ENCODE assay signal across 27 mouse cellular contexts in the genomic region with DNA sequence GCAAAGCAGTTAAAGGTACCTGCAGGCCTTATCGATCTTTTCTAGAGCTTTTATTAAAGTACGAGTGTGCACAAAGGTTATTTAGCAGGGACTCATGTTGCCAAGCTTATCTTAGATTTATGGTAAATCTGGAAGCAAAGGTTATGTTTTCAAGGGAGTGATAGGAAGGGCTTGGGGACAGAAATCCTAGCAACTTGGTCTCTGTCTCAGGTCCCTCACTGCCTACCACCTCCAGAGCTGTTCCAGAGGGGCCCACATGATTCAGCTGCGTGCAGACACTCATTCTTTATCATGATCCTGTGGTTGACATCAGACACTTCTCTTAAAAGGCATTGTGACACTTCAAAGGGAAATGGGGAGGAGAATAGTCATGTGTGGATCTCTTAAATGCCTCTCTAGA.
A peak's percentile ranks its signal among the peaks of the same experiment; 100 is the strongest.
DNase-seq lines count a peak whose midpoint lies in the region; ATAC-seq and TF ChIP-seq lines count a peak whose summit lies in the region.
"Had no signal": no experiment of that assay in that cellular context is flagged by ENCODE, and none has a peak within 500 bp of the region (broad histone marks: within the 10 kb centered on the region; RNA-seq: fewer than 3 reads in every experiment).

No protein-coding gene starts in this region.

- 78% methylated on average over 3 of the region's 3 CpGs for WGBS in heart, adult 2 months
- WGBS in intestine, embryonic 14.5 days: 60% methylated on average over 3 of the region's 3 CpGs
- 57% methylated on average over 3 of the region's 3 CpGs for WGBS in intestine, embryonic 16.5 days
- 21% methylated on average over 3 of the region's 3 CpGs for WGBS in small intestine, adult 2 months

- TF ChIP-seq EP300 in heart, adult 2 months (IDR thresholded peaks at IDR 0.05; ENCODE audit: insufficient read depth, low read depth, low read length): no peak

- peak; percentile 35 for DNase-seq in heart, adult 11 months
- DNase-seq in heart, adult 2 months: no peak
- DNase-seq in intestine, embryonic 14.5 days (ENCODE audit: low spot score): no peak
- DNase-seq in right cerebral cortex, adult 2 months (ENCODE audit: low spot score in 2 of 2): no peak
- DNase-seq in urinary bladder, postnatal 10 days (ENCODE audit: low spot score): no peak
- no peak for DNase-seq in gastrocnemius, adult 18-20 months (ENCODE audit: low spot score)
- DNase-seq: adrenal gland, adult 8-10 months; adrenal gland, postnatal 14 days; adrenal gland, postnatal 36 days; cerebellum, adult 11-12 months; cerebellum, adult 2 months; cerebellum, adult 9-10 months; cerebellum, postnatal 10 days; cerebellum, postnatal 36 days; embryo, embryonic 11 days had no signal

- H3K27ac ChIP-seq in heart, adult 2 months: no peak overlapping the region
- 0 out of 2 replicates have a peak overlapping the region, but pooled peaks have one; percentile 11 for H3K27ac ChIP-seq in intestine, embryonic 14.5 days (ENCODE audit: low read depth)
- peak overlapping the region; percentile 76 for H3K27ac ChIP-seq in intestine, embryonic 16.5 days (ENCODE audit: low read length)
- peak overlapping the region; percentile 94 for H3K27ac ChIP-seq in small intestine, adult 2 months (ENCODE audit: insufficient read depth, low read depth, low read length)
- H3K27ac ChIP-seq: embryonic facial prominence, embryonic 13.5 days; embryonic facial prominence, embryonic 15.5 days; forebrain, embryonic 10.5 days; forebrain, embryonic 12.5 days had no signal

- H3K9ac ChIP-seq in heart, adult 2 months (ENCODE audit: low read depth, low read length): no peak overlapping the region
- H3K9ac ChIP-seq in intestine, embryonic 14.5 days (ENCODE audit: low read length): no peak overlapping the region
- no peak overlapping the region for H3K9ac ChIP-seq in intestine, embryonic 16.5 days (ENCODE audit: low read depth, low read length)
- H3K9ac ChIP-seq: embryonic facial prominence, embryonic 13.5 days; embryonic facial prominence, embryonic 15.5 days; forebrain, embryonic 12.5 days had no signal

- no peaks in the 10 kb centered on the region for H3K9me3 ChIP-seq in intestine, embryonic 14.5 days (ENCODE audit: control insufficient read depth, low read length)
- no peaks in the 10 kb centered on the region for H3K9me3 ChIP-seq in intestine, embryonic 16.5 days (ENCODE audit: control insufficient read depth, low read length)
- H3K9me3 ChIP-seq: embryonic facial prominence, embryonic 13.5 days; embryonic facial prominence, embryonic 15.5 days; forebrain, embryonic 10.5 days; forebrain, embryonic 12.5 days; G1E had no signal

- H3K79me2 ChIP-seq in heart, adult 2 months (replicated peaks; ENCODE audit: control insufficient read depth, insufficient read depth, low read length): no peaks in the 10 kb centered on the region; the same call in 1 of the 2 replicates

- no peak for ATAC-seq in intestine, embryonic 14.5 days (replicated peaks; ENCODE audit: low FRiP score, low TSS enrichment, low read depth)
- peak; percentile 67 for ATAC-seq in intestine, embryonic 16.5 days
- ATAC-seq: activated CD4-positive, CD25-positive, alpha-beta regulatory T cell, adult 4 months; forebrain, embryonic 14.5 days; forebrain, embryonic 16.5 days; Patski had no signal

- no peak for TF ChIP-seq CTCF in heart, adult 2 months (IDR thresholded peaks at IDR 0.05)
- TF ChIP-seq CTCF in small intestine, adult 2 months (IDR thresholded peaks at IDR 0.05; ENCODE audit: extremely low read depth, insufficient read length, insufficient replicate concordance, low read depth, low read length): no peak

- H3K36me3 ChIP-seq in heart, adult 2 months (ENCODE audit: control insufficient read depth, insufficient read depth, low read length): no peaks in the 10 kb centered on the region
- H3K36me3 ChIP-seq in intestine, embryonic 14.5 days (ENCODE audit: control insufficient read depth, insufficient read depth, low read length): no peaks in the 10 kb centered on the region
- H3K36me3 ChIP-seq in intestine, embryonic 16.5 days (ENCODE audit: control insufficient read depth, insufficient read depth, low read length): no peaks in the 10 kb centered on the region
- no peaks in the 10 kb centered on the region for H3K36me3 ChIP-seq in small intestine, adult 2 months (ENCODE audit: control insufficient read depth, insufficient read depth, low read length)
- H3K36me3 ChIP-seq: embryonic facial prominence, embryonic 13.5 days; embryonic facial prominence, embryonic 15.5 days; forebrain, embryonic 10.5 days; forebrain, embryonic 12.5 days; G1E had no signal

- H3K4me1 ChIP-seq in heart, adult 2 months (ENCODE audit: control insufficient read depth, insufficient read depth, low read length): no peaks in the 10 kb centered on the region
- H3K4me1 ChIP-seq in intestine, embryonic 14.5 days (replicated peaks; ENCODE audit: control insufficient read depth, insufficient read depth, low read length): 0 out of 2 replicates have a peak, but pooled peaks cover 3% of the 10 kb centered on the region
- H3K4me1 ChIP-seq in intestine, embryonic 16.5 days (ENCODE audit: control insufficient read depth, insufficient read depth, low read length): peaks cover 30% of the 10 kb centered on the region
- peaks cover 31% of the 10 kb centered on the region for H3K4me1 ChIP-seq in small intestine, adult 2 months (ENCODE audit: control insufficient read depth, insufficient read depth, insufficient read length, low read length)
- H3K4me1 ChIP-seq: embryonic facial prominence, embryonic 13.5 days; embryonic facial prominence, embryonic 15.5 days had no signal

- no peaks in the 10 kb centered on the region for H3K27me3 ChIP-seq in heart, adult 2 months (ENCODE audit: control insufficient read depth, insufficient read depth, low read length)
- H3K27me3 ChIP-seq in intestine, embryonic 14.5 days (replicated peaks; ENCODE audit: control insufficient read depth, insufficient read depth, low read length): no peaks in the 10 kb centered on the region
- H3K27me3 ChIP-seq in intestine, embryonic 16.5 days (replicated peaks; ENCODE audit: control insufficient read depth, insufficient read depth, low read length): no peaks in the 10 kb centered on the region
- no peaks in the 10 kb centered on the region for H3K27me3 ChIP-seq in small intestine, adult 2 months (ENCODE audit: control insufficient read depth, insufficient read depth, low read length)
- H3K27me3 ChIP-seq: embryonic facial prominence, embryonic 13.5 days; embryonic facial prominence, embryonic 15.5 days; forebrain, embryonic 12.5 days; Patski had no signal

- H3K4me2 ChIP-seq in intestine, embryonic 14.5 days (ENCODE audit: low read length): no peak overlapping the region
- no peak overlapping the region for H3K4me2 ChIP-seq in intestine, embryonic 16.5 days (ENCODE audit: low read depth, low read length)
- H3K4me2 ChIP-seq: embryonic facial prominence, embryonic 13.5 days; embryonic facial prominence, embryonic 15.5 days; forebrain, embryonic 12.5 days had no signal

- intact Hi-C loops in heart, adult 2 months (cut with DNase I): no loop called here

- TF ChIP-seq POLR2A in heart, adult 2 months (IDR thresholded peaks at IDR 0.05; ENCODE audit: insufficient read depth, low read depth, low read length): no peak
- TF ChIP-seq POLR2A in small intestine, adult 2 months (IDR thresholded peaks at IDR 0.05; ENCODE audit: low read depth, low read length): no peak

- H3K4me3 ChIP-seq in heart, adult 2 months: no peak overlapping the region
- no peak overlapping the region for H3K4me3 ChIP-seq in intestine, embryonic 14.5 days (ENCODE audit: low read depth, low read length)
- H3K4me3 ChIP-seq in intestine, embryonic 16.5 days (ENCODE audit: low read length): no peak overlapping the region
- no peak overlapping the region for H3K4me3 ChIP-seq in small intestine, adult 2 months (ENCODE audit: low read depth, low read length)
- H3K4me3 ChIP-seq: embryonic facial prominence, embryonic 13.5 days; embryonic facial prominence, embryonic 15.5 days; erythroblast, embryonic 14.5 days; forebrain, embryonic 10.5 days; forebrain, embryonic 12.5 days had no signal
